Mouse (Mus musculus) ovary, postnatal 36 days (tissue): ENCODE data around the gene Gabrr2.

Experiments used
- DNase-seq: peaks from one replicate; pipeline ENCODE4 v3.0.0; 2022; ENCODE audit warnings: low spot score, mixed read lengths

The Gabrr2 gene

GRCm38 (mm10) chr4:33062981-33063380 is at the start of gene Gabrr2:
Gene Gabrr2 (plus strand): TSS chr4:33062999.
- no peak for DNase-seq

DNA sequence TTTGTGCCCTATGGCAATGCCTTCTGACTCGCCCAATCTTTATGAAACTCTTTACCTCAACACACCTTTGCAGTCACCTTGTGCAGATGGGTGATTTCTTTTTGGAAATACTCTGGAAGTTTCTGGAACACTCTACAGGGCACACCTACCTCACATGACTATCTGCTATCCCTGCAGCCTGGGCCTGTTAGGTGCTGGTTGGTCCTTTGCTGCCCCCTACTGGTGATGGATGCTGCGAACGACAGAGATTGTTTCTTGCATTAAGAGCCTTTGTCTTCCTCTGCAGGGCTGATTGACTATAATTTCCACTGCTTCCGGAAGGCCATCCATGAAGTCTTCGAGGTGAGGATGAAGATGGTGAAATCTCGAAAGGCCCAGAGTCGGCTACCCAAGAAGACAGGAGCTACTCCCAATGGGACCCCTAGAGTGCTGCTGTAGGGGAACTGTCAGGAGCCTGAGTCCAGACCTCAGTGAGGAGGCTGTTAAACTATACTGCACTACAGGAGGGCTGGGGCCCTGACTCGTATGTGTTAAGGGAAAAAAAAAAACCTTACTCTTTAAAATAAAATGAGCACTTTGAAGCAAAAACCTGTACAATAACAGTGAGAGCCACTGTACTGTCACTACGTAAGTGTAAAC is 44.3 kb upstream of the Gabrr2 start:
- DNase-seq = peak; percentile 72

DNA sequence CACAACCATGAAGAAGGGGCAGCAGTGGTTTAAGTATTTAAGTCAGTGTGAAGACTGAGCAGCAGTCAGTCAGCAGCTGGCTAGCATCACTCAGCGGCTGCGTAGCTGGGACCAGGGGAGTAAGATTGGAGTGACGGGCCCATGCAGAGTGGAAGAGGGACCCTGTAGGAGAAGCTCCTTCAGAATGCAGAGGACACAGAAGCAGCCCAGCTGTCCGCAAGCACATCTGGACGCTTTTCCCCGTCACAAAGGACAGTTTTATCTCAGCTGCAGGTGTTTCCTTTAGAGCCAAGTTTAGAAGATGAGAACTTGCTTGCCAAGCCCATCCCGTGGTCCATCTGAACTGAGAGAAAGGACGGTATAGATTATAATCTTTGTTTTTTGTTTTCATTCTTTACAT is 38.4 kb upstream of the Gabrr2 start:
- no peak for DNase-seq

DNA sequence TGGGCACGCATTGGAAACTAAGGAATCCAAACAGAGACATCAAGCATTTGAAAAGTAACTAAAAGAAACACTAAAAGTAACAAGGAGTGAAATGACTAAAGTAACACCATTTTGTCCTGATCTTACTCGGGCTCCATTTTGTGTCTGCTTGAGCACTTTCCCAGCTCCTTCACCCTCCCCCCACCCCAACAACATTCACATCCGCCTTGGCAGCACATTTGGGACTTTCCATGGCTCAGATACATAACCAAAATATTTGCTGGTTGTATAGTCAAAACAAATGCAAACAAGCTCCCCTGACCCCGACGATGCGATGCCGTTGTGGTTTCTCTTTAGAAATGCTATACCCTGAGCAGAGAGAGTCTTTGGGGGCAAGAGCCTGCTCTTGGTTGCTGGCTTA is 33.7 kb upstream of the Gabrr2 start:
- no peak for DNase-seq

DNA sequence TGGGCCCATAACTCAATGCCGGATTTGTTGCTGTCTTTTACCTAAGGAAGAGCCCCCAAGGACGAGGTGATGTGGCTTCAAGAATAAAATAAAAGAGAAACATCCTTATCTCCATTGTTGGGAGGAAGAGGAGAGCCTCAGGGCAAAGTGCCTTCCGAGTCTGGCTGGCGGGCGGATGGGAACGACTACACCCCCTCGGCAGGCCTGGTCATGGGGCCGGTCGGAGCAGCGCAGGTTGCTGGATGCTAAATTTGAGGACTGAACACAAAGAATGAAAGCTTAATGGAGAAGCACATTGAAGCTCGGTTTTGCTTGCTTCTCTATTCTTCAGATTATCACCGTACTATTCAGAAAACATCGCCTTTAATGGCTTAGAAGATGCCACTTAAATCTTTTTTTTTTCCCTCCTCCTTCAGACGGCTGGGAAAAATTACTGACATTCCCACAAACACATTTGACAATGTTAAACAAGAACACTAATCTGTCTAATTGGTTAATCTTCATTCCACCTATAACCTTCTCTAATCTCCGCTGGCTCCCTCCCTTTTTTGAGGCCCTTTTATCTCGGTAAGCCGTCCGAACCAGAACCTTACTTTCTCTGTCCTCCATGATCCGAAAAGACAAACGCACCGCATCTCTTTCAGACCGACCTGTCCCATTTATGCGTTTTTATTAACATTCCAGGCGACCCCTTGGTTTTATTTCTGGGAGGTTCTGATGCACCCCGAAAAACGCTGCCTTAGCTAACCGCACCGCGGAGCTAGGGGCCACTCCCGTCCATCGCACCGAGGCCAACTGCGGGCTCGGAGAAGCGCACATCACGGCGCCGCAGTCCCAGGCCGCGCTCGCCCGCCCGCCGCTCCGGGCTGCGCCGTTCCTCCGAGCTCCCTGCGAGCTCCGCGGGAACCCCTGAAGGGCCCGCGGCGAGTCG is 32.3 kb upstream of the Gabrr2 start:
- DNase-seq = peak; percentile 23

- DNase-seq = peak; percentile 93
Measured at GRCm38 (mm10) chr4:33031195-33031960, 31.4 kb upstream of the Gabrr2 start, which contains the start of gene Ube2j1. Gene Ube2j1 (plus strand): TSS chr4:33031416.

GRCm38 (mm10) chr4:33032045-33032444 is 30.8 kb upstream of the Gabrr2 start:
- DNase-seq = no peak

GRCm38 (mm10) chr4:33033515-33033914 is 29.3 kb upstream of the Gabrr2 start:
- DNase-seq = no peak

GRCm38 (mm10) chr4:33039826-33040225 is 23.0 kb upstream of the Gabrr2 start:
- no peak for DNase-seq

GRCm38 (mm10) chr4:33049601-33050000 is 13.2 kb upstream of the Gabrr2 start:
- DNase-seq = no peak

DNA sequence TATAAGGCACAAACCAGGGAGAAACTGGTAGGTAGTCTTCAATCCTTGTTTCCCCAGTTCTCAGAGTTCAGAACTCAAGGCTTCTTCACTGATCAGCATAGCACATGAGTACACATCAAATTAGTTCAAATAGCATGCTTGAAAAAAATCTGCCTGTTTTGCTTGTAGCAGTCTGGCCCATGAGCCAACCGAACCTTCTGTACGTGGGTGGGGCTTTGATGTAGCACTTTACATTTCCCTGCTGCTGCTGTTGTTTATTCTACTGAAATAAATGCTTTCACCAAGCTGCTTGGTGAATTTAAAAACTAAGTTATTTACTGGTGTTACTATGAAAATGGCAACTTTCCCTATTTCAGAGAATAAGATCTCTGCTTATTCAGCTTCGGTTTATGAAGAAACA is 10.7 kb upstream of the Gabrr2 start:
- no peak for DNase-seq

DNA sequence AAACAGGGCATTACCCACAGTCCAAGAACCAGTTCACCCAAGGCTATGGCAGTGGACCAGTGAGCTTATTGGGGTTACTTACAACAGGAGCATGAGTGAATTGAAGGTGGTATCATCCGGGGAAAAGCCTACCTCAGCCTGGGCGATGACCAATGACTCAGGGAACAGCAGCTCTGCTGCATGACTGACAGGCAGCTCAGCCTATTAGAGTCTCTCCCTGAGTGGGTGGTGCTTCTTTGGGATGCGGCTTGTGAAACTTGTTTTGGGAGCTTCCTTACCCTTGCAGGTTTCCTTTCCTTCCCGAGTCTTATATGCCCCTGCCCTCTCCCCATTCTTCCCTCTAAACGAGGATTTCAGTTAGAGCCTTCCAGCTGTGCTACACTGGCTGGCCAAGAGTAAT is 10.1 kb upstream of the Gabrr2 start:
- DNase-seq = no peak

- no peak for DNase-seq
Measured at GRCm38 (mm10) chr4:33054426-33054825, 8.4 kb upstream of the Gabrr2 start.

DNA sequence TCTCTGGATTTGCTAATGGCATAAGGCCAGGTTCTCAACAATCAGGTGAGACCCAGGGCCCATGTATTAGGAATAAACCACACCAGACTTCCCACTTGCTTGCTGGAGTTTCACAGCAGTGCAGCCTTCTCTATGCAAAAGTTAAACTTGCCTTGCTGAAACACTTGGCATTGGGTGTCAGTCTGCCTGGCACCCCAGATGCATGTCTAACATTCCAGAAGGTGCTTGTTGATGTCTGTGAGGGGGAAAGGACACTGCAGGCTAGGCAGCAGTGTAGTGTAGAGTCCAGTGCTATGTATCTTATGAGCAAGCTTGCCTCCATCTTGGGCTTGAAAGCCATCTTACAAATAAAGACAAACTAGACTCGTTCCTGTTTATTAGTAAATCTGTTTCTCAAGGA is 6.5 kb upstream of the Gabrr2 start:
- DNase-seq = no peak

DNA sequence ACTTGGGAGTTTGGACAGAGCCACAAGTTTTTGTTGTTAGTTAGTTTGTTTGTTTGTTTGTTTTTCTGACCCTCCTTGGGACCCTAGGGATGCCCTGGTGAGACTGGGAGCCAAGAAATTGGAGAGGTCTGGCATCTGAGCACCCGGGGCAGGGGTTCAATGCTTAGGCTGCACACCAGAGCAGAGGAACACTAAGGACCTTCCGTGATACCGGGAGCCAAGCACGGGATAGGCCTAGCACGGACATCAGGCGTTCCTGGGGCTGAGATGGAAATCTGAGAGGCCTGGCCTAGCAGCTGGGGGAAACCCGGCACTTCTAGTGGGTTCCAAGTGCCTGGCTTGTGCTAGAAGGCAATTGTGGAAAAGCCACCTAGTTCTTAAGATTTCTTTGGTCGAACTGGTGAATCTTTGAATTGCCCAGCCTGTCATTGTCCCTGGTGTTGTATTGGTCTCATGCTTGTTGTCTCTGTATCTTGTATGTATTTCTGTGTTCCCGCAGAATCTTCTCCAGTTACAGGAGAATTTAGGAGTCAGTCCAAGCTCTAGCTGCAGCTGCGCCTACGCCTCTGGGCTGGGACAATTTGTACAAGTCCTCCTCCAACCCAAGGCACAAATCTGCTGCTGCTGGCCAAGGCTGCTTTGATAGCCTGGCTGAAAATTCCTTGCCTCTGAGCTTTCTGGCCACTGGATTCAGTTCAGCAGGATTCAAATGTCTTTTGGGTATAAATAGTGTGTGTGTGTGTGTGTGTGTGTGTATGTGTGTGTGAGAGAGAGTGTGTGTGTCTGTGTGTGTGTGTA is 4.7 kb upstream of the Gabrr2 start:
- DNase-seq = peak; percentile 41

GRCm38 (mm10) chr4:33061158-33061557 is 1.6 kb upstream of the Gabrr2 start:
- no peak for DNase-seq

GRCm38 (mm10) chr4:33064986-33065385 is 2.2 kb downstream of the Gabrr2 start:
- no peak for DNase-seq

- DNase-seq = no peak
Measured at GRCm38 (mm10) chr4:33066223-33066960, 3.6 kb downstream of the Gabrr2 start.

DNA sequence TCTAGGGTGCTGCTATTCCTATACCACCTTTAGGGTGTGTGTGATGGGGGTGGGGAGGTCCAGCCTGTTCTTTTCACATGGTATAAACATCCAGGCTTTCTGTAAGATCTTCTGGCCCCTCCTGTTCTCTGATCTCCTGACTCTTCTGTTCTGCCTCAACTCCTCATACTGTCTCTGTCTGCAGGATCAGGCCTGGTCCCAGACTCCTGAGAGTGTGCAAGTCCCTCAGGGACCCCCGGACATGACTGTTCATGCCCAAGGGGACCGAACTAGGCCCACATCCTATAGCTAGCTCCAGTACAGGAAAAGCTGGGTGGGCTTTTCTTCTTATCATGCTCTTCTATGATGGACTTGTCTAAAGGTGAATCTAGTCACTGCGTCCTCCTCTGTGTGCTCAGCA is 4.5 kb downstream of the Gabrr2 start:
- no peak for DNase-seq

DNA sequence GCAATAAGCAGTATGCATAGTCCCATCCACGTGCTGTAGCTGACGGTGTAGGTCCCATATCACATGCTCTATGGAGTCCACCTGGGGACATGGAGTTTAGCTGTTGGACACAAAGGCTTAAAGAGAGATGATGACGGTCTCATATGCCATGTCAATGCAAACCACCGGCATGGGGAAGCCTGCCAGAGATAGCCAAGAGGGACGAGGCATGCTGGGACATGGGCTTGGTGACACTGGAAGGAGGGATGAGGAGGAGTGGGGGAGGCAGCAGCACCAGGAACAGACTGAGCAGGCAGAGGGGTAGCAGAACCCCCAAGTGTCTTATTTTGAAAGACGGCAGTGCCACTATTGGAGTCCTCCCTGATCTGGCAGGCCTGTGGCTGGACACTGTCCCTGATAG is 5.0 kb downstream of the Gabrr2 start:
- DNase-seq = no peak

DNA sequence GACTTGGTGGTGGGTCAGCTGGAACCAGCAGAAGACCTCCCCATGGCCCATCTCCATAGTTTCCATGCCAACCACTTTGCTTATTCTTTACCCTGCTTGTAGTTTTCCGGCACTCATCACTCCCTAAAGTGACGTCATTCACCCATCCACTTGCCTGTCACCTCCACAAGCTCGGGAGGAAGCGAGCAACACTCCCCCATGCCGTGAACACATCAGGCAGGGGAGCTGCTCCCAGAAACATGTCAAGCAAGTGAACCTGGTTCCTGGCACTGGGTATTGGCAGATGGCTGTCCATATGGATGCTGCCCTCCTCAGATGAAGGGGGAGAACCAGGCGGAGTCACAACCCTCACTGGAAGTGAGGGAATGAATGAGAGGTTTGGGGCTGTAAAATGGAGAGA is 6.1 kb downstream of the Gabrr2 start:
- DNase-seq = no peak
